Mouse (Mus musculus): ENCODE results near the gene Gpc5.

GRCm38 (mm10) chr14:115551996-115552395, 460.0 kb downstream of the Gpc5 start:
- TF ChIP-seq CTCF (IDR thresholded peaks at IDR 0.05; ENCODE audit: borderline replicate concordance, insufficient read depth, low read depth, low read length) (no peak), POLR2A (IDR thresholded peaks at IDR 0.05; ENCODE audit: borderline replicate concordance, insufficient read depth, low read length) (no peak)
